Comparison of ENCODE assay signal across 8 mouse cellular contexts in genomic region chr5:90902380-90903260, GRCm38 (mm10). TPM values are rescaled to one million over a fixed set of nuclear protein-coding genes. Genes with fewer than 3 reads are reported as not detected.
DNase-seq lines count a peak whose midpoint lies in the region; ATAC-seq and TF ChIP-seq lines count a peak whose summit lies in the region.
"Had no signal": no experiment of that assay in that cellular context is flagged by ENCODE, and none has a peak within 500 bp of the region (broad histone marks: within the 10 kb centered on the region; RNA-seq: fewer than 3 reads in every experiment).

No protein-coding gene starts in this region.

- H3K36me3 ChIP-seq in limb, embryonic 11.5 days (ENCODE audit: control insufficient read depth, insufficient read depth, low read length): no peaks in the 10 kb centered on the region
- H3K36me3 ChIP-seq in midbrain, postnatal 0 days (ENCODE audit: insufficient read depth, low read length): no peaks in the 10 kb centered on the region

- peak; percentile 8 for DNase-seq in thymus, postnatal 25 days
- no peak for DNase-seq in thymus, adult 18-20 months
- DNase-seq in limb, embryonic 11.5 days (ENCODE audit: low spot score): peak; percentile 57
- peak; percentile 38 for DNase-seq in midbrain, postnatal 0 days (ENCODE audit: low spot score)
- DNase-seq in left cerebral cortex, adult 11 months (ENCODE audit: low spot score): no peak
- no peak for DNase-seq in cerebellum, postnatal 4 days (ENCODE audit: low spot score in 2 of 2)

- TF ChIP-seq CTCF in embryonic fibroblast, embryonic 13.5 days (IDR thresholded peaks at IDR 0.05; ENCODE audit: borderline replicate concordance, insufficient read depth, low read length): peak; percentile 29; the same call in 1 of the 2 replicates
- peak; percentile 63 for TF ChIP-seq CTCF in midbrain, postnatal 0 days (IDR thresholded peaks at IDR 0.05)

- no peak for TF ChIP-seq POLR2A in embryonic fibroblast, embryonic 13.5 days (IDR thresholded peaks at IDR 0.05; ENCODE audit: low read depth, low read length)

- peak overlapping the region; percentile 74 for H3K4me2 ChIP-seq in limb, embryonic 11.5 days (ENCODE audit: low read depth, severe bottlenecking)
- H3K4me2 ChIP-seq in midbrain, postnatal 0 days (ENCODE audit: low read depth, low read length, poor library complexity, severe bottlenecking): peak overlapping the region; percentile 92

- ATAC-seq in limb, embryonic 11.5 days (ENCODE audit: insufficient number of reproducible peaks, low FRiP score, low TSS enrichment, low read depth): no peak; the same call in 1 of the 2 replicates
- peak; percentile 60; the same call in 1 of the 2 replicates for ATAC-seq in midbrain, postnatal 0 days (ENCODE audit: low FRiP score)

- H3K9ac ChIP-seq in limb, embryonic 11.5 days (ENCODE audit: low read length): no peak overlapping the region
- no peak overlapping the region for H3K9ac ChIP-seq in midbrain, postnatal 0 days (replicated peaks; ENCODE audit: low read length, poor library complexity, severe bottlenecking)

- H3K4me3 ChIP-seq in embryonic fibroblast, embryonic 13.5 days (ENCODE audit: insufficient read depth, low read length): no peak overlapping the region
- peak overlapping the region; percentile 29 for H3K4me3 ChIP-seq in limb, embryonic 11.5 days (ENCODE audit: low read depth, low read length)
- H3K4me3 ChIP-seq in midbrain, postnatal 0 days (ENCODE audit: low read depth, low read length): peak overlapping the region; percentile 40
- H3K4me3 ChIP-seq: erythroblast, embryonic 14.5 days had no signal

- peaks cover 4% of the 10 kb centered on the region; the same call in 1 of the 2 replicates for H3K27me3 ChIP-seq in limb, embryonic 11.5 days (ENCODE audit: control insufficient read depth, insufficient read depth, low read length)
- no peaks in the 10 kb centered on the region for H3K27me3 ChIP-seq in midbrain, postnatal 0 days (ENCODE audit: insufficient read depth, low read length)

- H3K27ac ChIP-seq in embryonic fibroblast, embryonic 13.5 days (ENCODE audit: insufficient read depth, low read length): no peak overlapping the region
- no peak overlapping the region for H3K27ac ChIP-seq in limb, embryonic 11.5 days (replicated peaks; ENCODE audit: low read depth, low read length)
- H3K27ac ChIP-seq in midbrain, postnatal 0 days (ENCODE audit: low read depth, low read length): no peak overlapping the region

- 13% methylated on average over 9 of the region's 10 CpGs for WGBS in limb, embryonic 11.5 days
- 13% methylated on average over 10 of the region's 10 CpGs for WGBS in midbrain, postnatal 0 days

- H3K4me1 ChIP-seq in embryonic fibroblast, embryonic 13.5 days (ENCODE audit: control insufficient read depth, insufficient read depth, low read length): peaks cover 5% of the 10 kb centered on the region; the same call in 1 of the 2 replicates
- no peaks in the 10 kb centered on the region for H3K4me1 ChIP-seq in limb, embryonic 11.5 days (ENCODE audit: control insufficient read depth, insufficient read depth, low read length)
- peaks cover 3% of the 10 kb centered on the region; the same call in 1 of the 2 replicates for H3K4me1 ChIP-seq in midbrain, postnatal 0 days (ENCODE audit: insufficient read depth, low read length)

- no peaks in the 10 kb centered on the region for H3K9me3 ChIP-seq in limb, embryonic 11.5 days (ENCODE audit: control insufficient read depth, low read length)
- H3K9me3 ChIP-seq in midbrain, postnatal 0 days (ENCODE audit: low read length): no peaks in the 10 kb centered on the region

RNA-seq across cellular contexts. Expression of gene Cxcl2, which starts 1.1 kb away (rescaled TPM):
- polyA plus RNA-seq in embryonic fibroblast, embryonic 13.5 days (2011; ENCODE audit: insufficient read length, low read depth, missing spikeins): 3.1 TPM in 1 of 2 replicates, not detected in the other
- not detected in 2 replicates for polyA plus RNA-seq in limb, embryonic 11.5 days (2014; fragmentation: Nextera tagmentation; extraction: Ambion mirVana)
- not detected in 2 replicates for total RNA-seq in midbrain, postnatal 0 days (2014; rRNA removed)
- 0.14 TPM in 1 of 2 replicates, not detected in the other for polyA plus RNA-seq in midbrain, postnatal 0 days (2015; fragmentation: Nextera tagmentation; extraction: Ambion mirVana)

RNA-seq across cellular contexts. Expression of gene Cxcl1, which starts 11.6 kb away (rescaled TPM):
- polyA plus RNA-seq in embryonic fibroblast, embryonic 13.5 days (2011; ENCODE audit: insufficient read length, low read depth, missing spikeins): 22.0 and 40.1 TPM in 2 replicates
- 0.32 and 0.41 TPM in 2 replicates for polyA plus RNA-seq in limb, embryonic 11.5 days (2014; fragmentation: Nextera tagmentation; extraction: Ambion mirVana)
- not detected in 2 replicates for total RNA-seq in midbrain, postnatal 0 days (2014; rRNA removed)
- 0.56 and 0.78 TPM in 2 replicates for polyA plus RNA-seq in midbrain, postnatal 0 days (2015; fragmentation: Nextera tagmentation; extraction: Ambion mirVana)
- polyA plus RNA-seq: erythroblast, embryonic 14.5 days had no signal

RNA-seq across cellular contexts. Expression of gene Mthfd2l, which starts 28.3 kb away (rescaled TPM):
- polyA plus RNA-seq in embryonic fibroblast, embryonic 13.5 days (2011; ENCODE audit: insufficient read length, low read depth, missing spikeins): 18.5 and 20.1 TPM in 2 replicates
- polyA plus RNA-seq in limb, embryonic 11.5 days (2014; fragmentation: Nextera tagmentation; extraction: Ambion mirVana): 67.5 and 70.0 TPM in 2 replicates
- 87.4 and 90.9 TPM in 2 replicates for total RNA-seq in midbrain, postnatal 0 days (2014; rRNA removed)
- polyA plus RNA-seq in midbrain, postnatal 0 days (2015; fragmentation: Nextera tagmentation; extraction: Ambion mirVana): 54.6 and 54.9 TPM in 2 replicates

Comparison
In these comparisons a context has a peak if more than half of its experiments do, and no peak if none do; other contexts are left out.
1. DNase-seq: peak in thymus, postnatal 25 days (single experiment), limb, embryonic 11.5 days (single experiment) and midbrain, postnatal 0 days (single experiment); none in thymus, adult 18-20 months (0 of 2), left cerebral cortex, adult 11 months (single experiment) and cerebellum, postnatal 4 days (0 of 2).
2. RNA of gene Cxcl1, which starts 11.6 kb away (polyA plus RNA-seq): 22.0 to 40.1 TPM in embryonic fibroblast, embryonic 13.5 days; 0.56 to 0.78 TPM in midbrain, postnatal 0 days and 0.32 to 0.41 TPM in limb, embryonic 11.5 days; every median in the first group is over 10 times any median in the second.